Mouse (Mus musculus) heart, adult 2 months (tissue): ENCODE measurements around the gene Sidt1.
"Not testable (repeated sequence)": the region's sequence is repeated elsewhere in the genome, so short reads cannot be mapped to it uniquely, and the experiment has no call there.

Experiments used
- CTCF ChIP-seq: fragments of 200-600 bp; IDR thresholded peaks from 2 replicates; pipeline ENCODE4 v1.8.1; 2022; ENCODE audit warnings: antibody characterized with exemption, mild to moderate bottlenecking, moderate library complexity
- POLR2A ChIP-seq: fragments of 200-500 bp; IDR thresholded peaks from 2 replicates; pipeline ENCODE4 v1.6.1; 2011; ENCODE audit warnings: mild to moderate bottlenecking, low read depth, low read length, control low read depth; ENCODE audit not compliant: insufficient read depth

- not testable (repeated sequence) for TF ChIP-seq POLR2A, CTCF
These were observed 40.3 kb downstream of the Sidt1 start for GRCm38 (mm10) chr16:44292681-44293080.
